Mouse (Mus musculus): ENCODE data around the gene Sh2d1b2. TPM values are rescaled to one million over a fixed set of nuclear protein-coding genes. Genes with fewer than 3 reads are reported as not detected.

Sh2d1b2 gene
- total RNA-seq, 2 experiments from 2014 or later: not detected

GRCm38 (mm10) chr1:170270696-170271095 lies 38.1 kb downstream of the Sh2d1b2 start:
- DNase-seq (ENCODE audit: extremely low spot score in 1 of 2, low spot score in 1 of 2): no peak

DNA sequence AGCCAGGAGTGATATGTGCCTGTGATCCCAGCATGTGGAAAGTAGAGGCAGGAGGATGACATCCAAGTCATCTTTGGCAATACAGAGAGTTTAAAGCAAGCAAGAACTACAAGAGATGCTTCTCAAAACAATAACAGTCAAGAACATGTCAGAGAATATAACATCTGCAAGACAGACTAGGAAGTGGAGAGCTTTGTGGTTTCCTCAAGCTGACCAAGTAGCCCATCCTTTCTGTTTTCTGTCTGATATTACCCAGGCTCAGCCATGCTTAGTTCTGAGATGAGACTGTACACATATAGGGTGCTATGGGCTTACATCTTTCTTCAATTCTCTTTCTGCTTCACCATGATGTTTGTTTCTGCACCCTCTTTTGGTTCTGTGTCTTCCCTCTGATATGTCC lies 40.7 kb downstream of the Sh2d1b2 start:
- DNase-seq (ENCODE audit: extremely low spot score in 1 of 2, low spot score in 1 of 2): no peak

- no peak for DNase-seq (ENCODE audit: extremely low spot score in 1 of 2, low spot score in 1 of 2)
These were observed 44.5 kb downstream of the Sh2d1b2 start, which contains the start of gene Sh2d1b1 for GRCm38 (mm10) chr1:170277016-170277415. TSS of gene Sh2d1b1 (plus strand) at chr1:170277320.

DNA sequence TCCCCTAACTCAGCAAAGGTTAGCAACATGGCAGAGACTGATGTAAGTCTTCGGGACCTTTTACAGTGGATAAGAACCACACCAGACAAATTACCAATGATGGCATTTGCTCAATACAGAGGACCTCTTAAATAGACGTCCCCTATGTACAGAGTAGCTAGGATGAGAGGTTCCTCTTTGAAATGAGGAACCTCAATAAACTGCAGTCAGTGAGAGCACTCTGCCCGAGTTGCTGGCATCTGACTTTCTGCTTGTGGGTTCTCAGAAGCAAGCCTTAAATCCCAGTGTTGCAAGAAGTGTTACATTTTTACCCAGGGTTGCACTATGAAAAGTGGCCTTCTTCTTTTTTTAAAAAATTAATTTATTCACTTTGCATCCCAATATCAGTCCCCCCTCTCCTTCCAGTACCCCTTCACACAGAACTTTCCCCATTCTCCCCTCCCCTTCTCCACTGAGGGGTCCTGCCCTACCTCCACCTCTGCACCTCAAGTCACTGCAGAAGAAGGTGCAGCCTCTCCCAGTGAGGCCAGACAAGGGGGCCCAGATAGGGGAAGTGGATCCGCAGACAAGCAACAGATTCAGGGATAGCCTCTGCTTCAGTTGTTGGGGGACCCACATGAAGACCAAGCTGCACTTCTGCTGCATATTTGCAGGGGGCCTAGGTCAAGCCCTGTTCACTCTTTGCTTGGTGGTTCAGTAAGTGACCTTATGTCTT lies 50.0 kb downstream of the Sh2d1b2 start:
- no peak for DNase-seq (ENCODE audit: extremely low spot score in 1 of 2, low spot score in 1 of 2)

- peak; percentile 32 to 43 for DNase-seq (ENCODE audit: extremely low spot score in 1 of 2, low spot score in 1 of 2)
These were observed 59.8 kb downstream of the Sh2d1b2 start for GRCm38 (mm10) chr1:170292239-170292951.

- DNase-seq (ENCODE audit: extremely low spot score in 1 of 2, low spot score in 1 of 2): no peak
These were observed 60.7 kb downstream of the Sh2d1b2 start for GRCm38 (mm10) chr1:170293257-170293656.

DNA sequence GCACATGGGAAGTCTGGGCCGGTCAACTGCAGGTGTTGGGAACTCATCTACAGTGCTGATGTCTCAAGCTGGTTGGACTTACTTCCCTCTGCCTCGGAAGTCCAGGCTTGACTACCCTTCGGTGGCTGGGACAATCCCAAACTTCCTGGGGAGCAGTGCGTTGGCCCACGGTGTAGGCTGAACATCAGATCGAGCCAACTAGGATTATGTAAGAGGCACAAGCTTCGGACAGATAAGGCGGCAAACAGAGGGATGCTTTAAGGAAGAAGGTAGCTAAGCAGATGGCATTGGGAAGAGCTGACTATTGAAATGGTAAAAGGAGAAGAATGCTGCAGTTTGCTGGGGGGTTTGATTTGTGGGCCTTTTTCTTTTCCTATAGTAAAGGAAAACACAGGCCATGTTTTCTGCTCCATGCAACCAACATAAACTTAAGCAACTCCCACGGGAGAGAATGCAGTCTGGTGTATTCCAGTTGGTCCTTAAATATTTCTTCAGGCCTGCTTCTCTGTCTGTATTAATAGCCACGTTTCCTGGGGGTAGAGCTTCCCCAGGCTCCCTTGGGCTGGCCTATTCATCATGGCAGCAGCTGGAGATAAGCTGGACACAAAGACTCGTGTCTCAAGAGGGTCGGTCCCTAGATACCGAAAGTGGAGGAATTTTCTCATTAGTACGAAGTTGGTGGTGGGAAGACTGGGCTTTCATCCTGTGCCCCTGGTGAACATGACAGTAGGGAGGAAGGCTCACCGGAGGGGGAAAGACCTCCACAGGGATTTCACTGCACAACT lies 62.4 kb downstream of the Sh2d1b2 start:
- DNase-seq (ENCODE audit: extremely low spot score in 1 of 2, low spot score in 1 of 2): no peak

GRCm38 (mm10) chr1:170299496-170299895 lies 66.9 kb downstream of the Sh2d1b2 start:
- no peak for DNase-seq (ENCODE audit: extremely low spot score in 1 of 2, low spot score in 1 of 2)

DNA sequence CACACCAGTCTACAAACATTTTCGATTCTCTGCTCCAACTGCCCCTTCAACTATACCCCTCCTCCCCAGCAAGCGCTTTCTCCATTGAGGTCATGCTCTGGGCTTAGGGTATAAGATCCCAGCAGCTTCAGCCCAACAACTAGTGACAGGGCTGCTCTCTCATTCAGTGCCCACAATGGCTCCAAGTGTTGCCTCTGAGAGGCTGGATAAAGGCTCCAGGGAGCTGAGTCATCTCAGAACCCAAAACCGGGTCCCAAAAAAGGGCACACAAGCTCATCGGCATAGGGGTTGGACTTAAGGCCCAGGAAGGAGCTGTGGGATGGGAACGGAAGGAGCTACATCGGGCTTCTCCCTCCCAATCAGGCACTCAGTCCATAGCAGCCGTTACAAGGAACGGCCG lies 69.1 kb downstream of the Sh2d1b2 start:
- no peak for DNase-seq (ENCODE audit: extremely low spot score in 1 of 2, low spot score in 1 of 2)

GRCm38 (mm10) chr1:170302456-170302855 lies 69.9 kb downstream of the Sh2d1b2 start:
- DNase-seq (ENCODE audit: extremely low spot score in 1 of 2, low spot score in 1 of 2): no peak

- no peak for DNase-seq (ENCODE audit: extremely low spot score in 1 of 2, low spot score in 1 of 2)
These were observed 70.6 kb downstream of the Sh2d1b2 start for GRCm38 (mm10) chr1:170303103-170303502.

Other genes with a start within 250 kb of the Sh2d1b2 start
- 1 to 10 TPM; 4.1 to 4.6 TPM for gene Ddr2, start 122.0 kb upstream of the Sh2d1b2 start, total RNA-seq (2021)
- gene Uap1, start 57.8 kb upstream of the Sh2d1b2 start, total RNA-seq (2021): 10 to 100 TPM; 53.0 to 60.0 TPM
- gene Uhmk1, start 17.4 kb upstream of the Sh2d1b2 start, total RNA-seq (2021): 100 to 1,000 TPM; 144 to 145 TPM
- gene Sh2d1b1, start 44.6 kb downstream of the Sh2d1b2 start, total RNA-seq (2021): not detected
- gene Gm7694, start 73.6 kb downstream of the Sh2d1b2 start, total RNA-seq (2021): 1 to 10 TPM; 2.6 to 3.1 TPM
- gene Spata46, start 76.1 kb downstream of the Sh2d1b2 start, total RNA-seq (2021): not detected

Data from layer of hippocampus, postnatal 25 days (tissue).